In genomic region chr10:120474301-120474700, GRCm38 (mm10) we compare ENCODE assay signal across 9 mouse cellular contexts. TPM values are rescaled to one million over a fixed set of nuclear protein-coding genes. Genes with fewer than 3 reads are reported as not detected.
A peak's percentile ranks its signal among the peaks of the same experiment; 100 is the strongest.
DNase-seq lines count a peak whose midpoint lies in the region; ATAC-seq lines count a peak whose summit lies in the region.
"Had no signal": no experiment of that assay in that cellular context is flagged by ENCODE, and none has a peak within 500 bp of the region (broad histone marks: within the 10 kb centered on the region; RNA-seq: fewer than 3 reads in every experiment).

No protein-coding gene starts in this region.

- peak overlapping the region; percentile 98 for H3K4me3 ChIP-seq in embryonic facial prominence, embryonic 10.5 days
- H3K4me3 ChIP-seq in hindbrain, embryonic 13.5 days: peak overlapping the region; percentile 74
- H3K4me3 ChIP-seq in liver, embryonic 15.5 days (replicated peaks): peak overlapping the region; percentile 61

- WGBS in embryonic facial prominence, embryonic 10.5 days: under 1% methylated on average over 20 of the region's 20 CpGs
- WGBS in hindbrain, embryonic 13.5 days: under 1% methylated on average over 20 of the region's 20 CpGs
- under 1% methylated on average over 20 of the region's 20 CpGs for WGBS in liver, embryonic 15.5 days (ENCODE audit: insufficient replicate concordance)

- no peaks in the 10 kb centered on the region for H3K27me3 ChIP-seq in embryonic facial prominence, embryonic 10.5 days (replicated peaks; ENCODE audit: low read depth, poor library complexity, severe bottlenecking)
- peaks cover 19% of the 10 kb centered on the region for H3K27me3 ChIP-seq in hindbrain, embryonic 13.5 days
- peaks cover 63% of the 10 kb centered on the region for H3K27me3 ChIP-seq in liver, embryonic 15.5 days
- H3K27me3 ChIP-seq: Patski had no signal

- peak; percentile 10 for DNase-seq in left cerebral cortex, postnatal 4 days
- DNase-seq in left cerebral cortex, adult 18-20 months (ENCODE audit: low spot score in 2 of 2): no peak
- peak; percentile 76 for DNase-seq in embryonic facial prominence, embryonic 10.5 days (ENCODE audit: low spot score)
- no peak for DNase-seq in layer of hippocampus, adult 9-11 months
- DNase-seq in testis, postnatal 14 days (ENCODE audit: low spot score): no peak
- DNase-seq in spleen, adult 18-20 months: no peak

- intact Hi-C loops in left cerebral cortex, postnatal 4 days (cut with DNase I): no loop called here

- H3K9ac ChIP-seq in hindbrain, embryonic 13.5 days: peak overlapping the region; percentile 80
- H3K9ac ChIP-seq in liver, embryonic 15.5 days: no peak overlapping the region

- peaks cover 26% of the 10 kb centered on the region for H3K36me3 ChIP-seq in embryonic facial prominence, embryonic 10.5 days (replicated peaks)
- no peaks in the 10 kb centered on the region for H3K36me3 ChIP-seq in hindbrain, embryonic 13.5 days
- no peaks in the 10 kb centered on the region for H3K36me3 ChIP-seq in liver, embryonic 15.5 days (replicated peaks)

- no peak for ATAC-seq in hindbrain, embryonic 13.5 days (ENCODE audit: low FRiP score)
- no peak for ATAC-seq in liver, embryonic 15.5 days (ENCODE audit: insufficient read depth)

- H3K4me1 ChIP-seq in embryonic facial prominence, embryonic 10.5 days: peaks cover 56% of the 10 kb centered on the region
- H3K4me1 ChIP-seq in hindbrain, embryonic 13.5 days (replicated peaks): peaks cover 42% of the 10 kb centered on the region
- H3K4me1 ChIP-seq in liver, embryonic 15.5 days (replicated peaks): peaks cover 12% of the 10 kb centered on the region; the same call in 1 of the 2 replicates

- H3K27ac ChIP-seq in embryonic facial prominence, embryonic 10.5 days (replicated peaks): peak overlapping the region; percentile 100
- no peak overlapping the region for H3K27ac ChIP-seq in hindbrain, embryonic 13.5 days
- H3K27ac ChIP-seq in liver, embryonic 15.5 days (replicated peaks): no peak overlapping the region

- H3K4me2 ChIP-seq in hindbrain, embryonic 13.5 days: peak overlapping the region; percentile 94
- peak overlapping the region; percentile 78 for H3K4me2 ChIP-seq in liver, embryonic 15.5 days

- H3K9me3 ChIP-seq in embryonic facial prominence, embryonic 10.5 days: no peaks in the 10 kb centered on the region
- no peaks in the 10 kb centered on the region for H3K9me3 ChIP-seq in hindbrain, embryonic 13.5 days
- no peaks in the 10 kb centered on the region for H3K9me3 ChIP-seq in liver, embryonic 15.5 days (replicated peaks)

RNA-seq across cellular contexts. Expression of gene Hmga2, which starts 2.0 kb away (rescaled TPM):
- total RNA-seq in left cerebral cortex, postnatal 4 days (2021): under 1 TPM; 0.16 to 0.30 TPM
- total RNA-seq in left cerebral cortex, adult 18-20 months (2021): under 1 TPM; 0.09 to 0.16 TPM
- 90.0 and 94.0 TPM in 2 replicates for polyA plus RNA-seq in embryonic facial prominence, embryonic 10.5 days (2016; fragmentation: Nextera tagmentation; extraction: Ambion mirVana)
- 4.3 and 5.1 TPM in 2 replicates for polyA plus RNA-seq in hindbrain, embryonic 13.5 days (2015; fragmentation: Nextera tagmentation; extraction: Ambion mirVana)
- polyA plus RNA-seq in liver, embryonic 15.5 days (2015; fragmentation: Nextera tagmentation; extraction: Ambion mirVana): 1.7 and 2.1 TPM in 2 replicates

Comparison
In these comparisons a context has a peak if more than half of its experiments do, and no peak if none do; other contexts are left out.
1. DNase-seq: peak in left cerebral cortex, postnatal 4 days (single experiment) and embryonic facial prominence, embryonic 10.5 days (single experiment); none in left cerebral cortex, adult 18-20 months (0 of 2), layer of hippocampus, adult 9-11 months (single experiment), testis, postnatal 14 days (single experiment) and spleen, adult 18-20 months (0 of 2).
2. RNA of gene Hmga2, which starts 2.0 kb away (polyA plus RNA-seq): 90.0 to 94.0 TPM in embryonic facial prominence, embryonic 10.5 days; 4.3 to 5.1 TPM in hindbrain, embryonic 13.5 days and 1.7 to 2.1 TPM in liver, embryonic 15.5 days; every median in the first group is over 10 times any median in the second.
3. Peak in every context shown above with its lines, with median percentiles within 50 percentile points of each other: H3K4me3 ChIP-seq.